Mouse (Mus musculus) limb, embryonic 11.5 days (tissue): ENCODE measurements around the gene 4933402J07Rik. TPM values are rescaled to one million over a fixed set of nuclear protein-coding genes. Genes with fewer than 3 reads are reported as not detected.

Experiments
- ATAC-seq: fragments of 200-750 bp; cut with Nextera tagmentation; 2 replicates; pipeline ENCODE4 v1.8.0; 2017; ENCODE audit warnings: low read depth; ENCODE audit not compliant: insufficient number of reproducible peaks, low FRiP score, low TSS enrichment
- DNase-seq: peaks from one replicate; pipeline ENCODE4 v3.0.0-alpha.2; 2015; ENCODE audit warnings: low spot score
- H3K27ac ChIP-seq: fragments of 300-500 bp; sonication (generic); replicated peaks from 2 replicates; pipeline ENCODE4 v1.5.1; 2014; ENCODE audit warnings: low read depth, mild to moderate bottlenecking, low read length
- H3K27me3 ChIP-seq: fragments of 300-500 bp; sonication (generic); 2 replicates; pipeline ENCODE4 v1.6.1; 2014; ENCODE audit warnings: mild to moderate bottlenecking, low read length, mixed read lengths; ENCODE audit not compliant: control insufficient read depth, insufficient read depth
- H3K36me3 ChIP-seq: fragments of 300-500 bp; sonication (generic); 2 replicates; pipeline ENCODE4 v1.6.1; 2014; ENCODE audit warnings: mild to moderate bottlenecking, low read length, moderate library complexity, mixed read lengths; ENCODE audit not compliant: control insufficient read depth, insufficient read depth
- H3K4me1 ChIP-seq: fragments of 300-500 bp; sonication (generic); 2 replicates; pipeline ENCODE4 v1.6.1; 2014; ENCODE audit warnings: low read length, mixed read lengths; ENCODE audit not compliant: control insufficient read depth, insufficient read depth
- H3K4me2 ChIP-seq: fragments of 300-500 bp; sonication (generic); 2 replicates; pipeline ENCODE4 v1.6.1; 2014; ENCODE audit warnings: low read depth, mild to moderate bottlenecking, moderate library complexity; ENCODE audit not compliant: severe bottlenecking
- H3K4me3 ChIP-seq: fragments of 300-500 bp; sonication (generic); 2 replicates; pipeline ENCODE4 v1.5.1; 2014; ENCODE audit warnings: low read depth, low read length
- H3K9ac ChIP-seq: fragments of 300-500 bp; sonication (generic); 2 replicates; pipeline ENCODE4 v1.6.1; 2014; ENCODE audit warnings: mild to moderate bottlenecking, low read length
- H3K9me3 ChIP-seq: fragments of 300-500 bp; sonication (generic); 2 replicates; pipeline ENCODE4 v1.6.1; 2016; ENCODE audit warnings: low read length; ENCODE audit not compliant: control insufficient read depth
- WGBS: fragments of 180-500 bp; shearing (Covaris S2); extraction: QIAGEN DNeasy Blood & Tissue Kit; methylation state at CpG from one replicate; pipeline ENCODE4 v1.1.7; 2014; 5-methylcytosine and 5-hydroxymethylcytosine counted together
- polyA plus RNA-seq: library from polyadenylated mRNA; unstranded; fragments of >200 nt; fragmentation: Nextera tagmentation; extraction: Ambion mirVana; gene quantifications from 2 replicates; pipeline ENCODE4 v1.2.1, GENCODE M21; 2014

Gene 4933402J07Rik
- polyA plus RNA-seq, 1 experiment from 2014 or later, result not detected

DNA sequence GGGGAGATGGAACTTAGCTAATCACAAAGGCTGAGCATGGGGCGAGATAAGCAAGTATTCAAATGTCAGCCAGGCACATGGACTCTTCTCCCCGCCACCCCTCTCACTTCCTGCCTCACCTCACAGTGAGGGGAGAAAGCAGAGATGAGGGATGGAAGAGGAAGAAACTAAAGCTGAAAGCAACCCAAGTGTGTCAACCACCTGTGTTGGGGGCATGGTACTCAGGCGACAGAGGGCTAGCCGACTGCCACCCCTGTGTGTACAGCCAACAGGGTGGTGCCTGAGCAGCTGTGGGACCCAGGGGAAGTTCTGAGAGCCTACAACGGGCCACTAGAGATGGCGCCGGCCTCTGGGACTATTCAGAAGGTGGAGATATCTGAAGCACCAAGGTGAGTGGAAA, 68.1 kb downstream of the 4933402J07Rik start:
- no peak for DNase-seq
- Histone ChIP-seq H3K36me3 (no peaks in the 10 kb centered on the region), H3K9me3 (no peaks in the 10 kb centered on the region), H3K27me3 (no peaks in the 10 kb centered on the region), H3K4me2 (no peak overlapping the region), H3K4me1 (no peaks in the 10 kb centered on the region), H3K9ac (no peak overlapping the region), H3K27ac (no peak overlapping the region), H3K4me3 (no peak overlapping the region)
- WGBS, result 84% methylated on average over 7 of the region's 7 CpGs
- ATAC-seq, result no peak

DNA sequence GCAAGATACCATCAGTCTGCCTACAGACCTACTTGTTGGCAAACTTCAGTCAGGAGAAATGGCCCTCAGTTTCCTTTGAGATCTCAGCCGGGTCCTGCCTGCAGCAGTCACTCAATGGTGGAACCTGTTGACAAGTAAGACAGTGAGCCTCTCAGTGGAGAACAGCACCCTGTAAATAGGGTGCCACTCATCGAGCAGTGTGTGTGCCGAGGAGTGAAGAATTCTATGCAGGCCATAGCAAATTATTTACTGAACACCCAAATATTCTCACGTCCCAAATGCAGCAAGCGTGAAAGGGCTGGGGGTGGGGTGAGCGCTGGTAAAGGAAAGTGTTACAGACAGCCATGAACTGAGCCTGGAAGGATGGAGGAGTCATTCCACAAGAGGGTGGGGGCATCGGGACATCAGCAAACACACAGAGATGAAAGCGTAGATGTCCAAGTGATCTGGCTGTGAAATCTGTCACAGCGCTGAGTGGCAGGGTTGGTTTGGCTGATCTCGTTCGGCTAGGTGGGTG, 72.6 kb downstream of the 4933402J07Rik start:
- Histone ChIP-seq H3K27me3 (no peaks in the 10 kb centered on the region), H3K4me3 (no peak overlapping the region), H3K27ac (no peak overlapping the region), H3K9me3 (no peaks in the 10 kb centered on the region), H3K4me1 (no peaks in the 10 kb centered on the region), H3K9ac (no peak overlapping the region), H3K36me3 (no peaks in the 10 kb centered on the region), H3K4me2 (no peak overlapping the region)
- DNase-seq (no peak), ATAC-seq (no peak)
- WGBS, result 83% methylated on average over 11 of the region's 11 CpGs

Other genes with a start within 250 kb of the 4933402J07Rik start
- gene Cbln1, start 91.2 kb upstream of the 4933402J07Rik start, polyA plus RNA-seq, result 4.8 and 5.9 TPM in 2 replicates